Mouse (Mus musculus) urinary bladder, adult 2 months (tissue): ENCODE measurements around the gene Synpr. TPM values are rescaled to one million over a fixed set of nuclear protein-coding genes. Genes with fewer than 3 reads are reported as not detected.

ENCODE experiments used
- DNase-seq: peaks from one replicate; pipeline ENCODE4 v3.0.0; 2022; ENCODE audit warnings: low spot score
- polyA plus RNA-seq: library from polyadenylated mRNA; depleted of rRNA; stranded (reverse); fragments of >200 nt; gene quantifications from 2 replicates; pipeline ENCODE4 v1.2.3, GENCODE M21; 2012

Gene Synpr
- polyA plus RNA-seq, 1 experiment = 0.32 TPM

- DNase-seq = no peak
These were observed 71.2 kb downstream of the Synpr start for GRCm38 (mm10) chr14:13355569-13356362.

- DNase-seq = no peak
These were observed 72.6 kb downstream of the Synpr start for GRCm38 (mm10) chr14:13357101-13357667.

- DNase-seq = no peak
These were observed 73.5 kb downstream of the Synpr start for GRCm38 (mm10) chr14:13358037-13358436.

- DNase-seq = no peak
These were observed 76.6 kb downstream of the Synpr start for GRCm38 (mm10) chr14:13361184-13361583.

- no peak for DNase-seq
These were observed 77.1 kb downstream of the Synpr start for GRCm38 (mm10) chr14:13361642-13362041.

- DNase-seq = no peak
These were observed 83.7 kb downstream of the Synpr start for GRCm38 (mm10) chr14:13368309-13368708.

- DNase-seq = no peak
These were observed 104.5 kb downstream of the Synpr start for GRCm38 (mm10) chr14:13389081-13389480.

- no peak for DNase-seq
These were observed 105.4 kb downstream of the Synpr start for GRCm38 (mm10) chr14:13389954-13390353.

- no peak for DNase-seq
These were observed 114.8 kb downstream of the Synpr start for GRCm38 (mm10) chr14:13399226-13400020.

GRCm38 (mm10) chr14:13411636-13412035 lies 127.1 kb downstream of the Synpr start:
- no peak for DNase-seq

- DNase-seq = no peak
These were observed 156.1 kb downstream of the Synpr start for GRCm38 (mm10) chr14:13440723-13441122.

- DNase-seq = no peak
These were observed 160.3 kb downstream of the Synpr start for GRCm38 (mm10) chr14:13444908-13445307.

- DNase-seq = no peak
These were observed 169.1 kb downstream of the Synpr start for GRCm38 (mm10) chr14:13453461-13454204.

GRCm38 (mm10) chr14:13454991-13455390 lies 170.4 kb downstream of the Synpr start:
- no peak for DNase-seq

GRCm38 (mm10) chr14:13459333-13459732 lies 174.8 kb downstream of the Synpr start:
- DNase-seq = no peak

- no peak for DNase-seq
These were observed 184.6 kb downstream of the Synpr start for GRCm38 (mm10) chr14:13469211-13469610.

GRCm38 (mm10) chr14:13477821-13478220 lies 193.2 kb downstream of the Synpr start:
- no peak for DNase-seq

GRCm38 (mm10) chr14:13505355-13505754 lies 220.8 kb downstream of the Synpr start:
- no peak for DNase-seq

GRCm38 (mm10) chr14:13518608-13519139 lies 234.1 kb downstream of the Synpr start:
- no peak for DNase-seq

- no peak for DNase-seq
These were observed 234.8 kb downstream of the Synpr start for GRCm38 (mm10) chr14:13519239-13520011.

- no peak for DNase-seq
These were observed 263.2 kb downstream of the Synpr start for GRCm38 (mm10) chr14:13547746-13548145.
